20 mouse cellular contexts compared by ENCODE assay signal in the genomic region with DNA sequence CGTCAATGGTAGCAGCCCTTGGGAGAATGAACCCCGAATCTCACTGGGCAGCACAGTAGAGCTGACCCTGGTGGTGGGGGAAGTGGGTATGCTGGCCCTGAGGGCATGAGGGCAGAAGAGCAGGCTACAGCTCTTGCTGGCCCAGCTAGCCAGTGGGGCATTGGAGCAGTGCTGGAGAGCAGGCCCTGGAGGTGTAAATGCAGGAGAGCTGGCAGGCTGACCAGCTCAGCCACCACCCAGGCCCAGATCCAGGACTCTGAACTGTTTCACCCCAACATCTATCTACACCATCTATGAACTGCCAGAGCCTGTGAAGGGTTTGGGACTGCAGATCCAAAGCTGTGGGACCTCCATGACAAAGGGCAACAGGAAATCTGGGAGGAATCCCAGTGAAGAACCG. TPM values are rescaled to one million over a fixed set of nuclear protein-coding genes. Genes with fewer than 3 reads are reported as not detected.
DNase-seq lines count a peak whose midpoint lies in the region; ATAC-seq and TF ChIP-seq lines count a peak whose summit lies in the region.
"Had no signal": no experiment of that assay in that cellular context is flagged by ENCODE, and none has a peak within 500 bp of the region (broad histone marks: within the 10 kb centered on the region; RNA-seq: fewer than 3 reads in every experiment).

No protein-coding gene starts in this region.

- no peaks in the 10 kb centered on the region for H3K9me3 ChIP-seq in kidney, embryonic 14.5 days (ENCODE audit: control insufficient read depth, low read length)
- no peaks in the 10 kb centered on the region for H3K9me3 ChIP-seq in ES-Bruce4 (replicated peaks; ENCODE audit: control insufficient read depth, insufficient read depth, low read length, poor library complexity, severe bottlenecking)
- no peaks in the 10 kb centered on the region for H3K9me3 ChIP-seq in liver, embryonic 16.5 days (replicated peaks; ENCODE audit: control insufficient read depth, low read length)
- H3K9me3 ChIP-seq: embryonic facial prominence, embryonic 12.5 days; hindbrain, embryonic 10.5 days; limb, embryonic 12.5 days had no signal

- ATAC-seq in kidney, embryonic 14.5 days (ENCODE audit: low FRiP score, low TSS enrichment): no peak
- ATAC-seq in liver, embryonic 16.5 days (ENCODE audit: low read depth): peak; percentile 14; the same call in 1 of the 2 replicates
- ATAC-seq: forebrain, postnatal 0 days; inflammation-experienced regulatory T-cells, adult 6 months had no signal

- WGBS in kidney, embryonic 14.5 days: 89% methylated on average over 3 of the region's 3 CpGs
- WGBS in liver, embryonic 16.5 days (ENCODE audit: insufficient replicate concordance): 73% methylated on average over 3 of the region's 3 CpGs

- no peak overlapping the region for H3K9ac ChIP-seq in kidney, embryonic 14.5 days (ENCODE audit: low read depth, low read length)
- H3K9ac ChIP-seq in ES-Bruce4 (ENCODE audit: low read depth, poor library complexity, severe bottlenecking): 0 out of 2 replicates have a peak overlapping the region, but pooled peaks have one; percentile 37
- H3K9ac ChIP-seq in liver, embryonic 16.5 days (ENCODE audit: low read depth, low read length): no peak overlapping the region; the same call in 1 of the 2 replicates
- H3K9ac ChIP-seq: embryonic facial prominence, embryonic 12.5 days; forebrain, postnatal 0 days; limb, embryonic 12.5 days; lung, embryonic 14.5 days had no signal

- intact Hi-C loops in gastrocnemius, adult 2 months (cut with DNase I): no loop called here

- H3K4me1 ChIP-seq in kidney, embryonic 14.5 days (ENCODE audit: control insufficient read depth, insufficient read depth, low read length): no peaks in the 10 kb centered on the region
- peaks cover 11% of the 10 kb centered on the region for H3K4me1 ChIP-seq in ES-Bruce4 (ENCODE audit: control insufficient read depth, insufficient read depth, low read length)
- H3K4me1 ChIP-seq in liver, embryonic 16.5 days (ENCODE audit: control insufficient read depth, low read depth, low read length): peaks cover 34% of the 10 kb centered on the region
- H3K4me1 ChIP-seq: hindbrain, embryonic 10.5 days; limb, embryonic 12.5 days had no signal

- no peaks in the 10 kb centered on the region for H3K27me3 ChIP-seq in kidney, embryonic 14.5 days (ENCODE audit: control insufficient read depth, insufficient read depth, low read length)
- H3K27me3 ChIP-seq in ES-Bruce4 (ENCODE audit: control insufficient read depth, insufficient read depth, low read length, poor library complexity, severe bottlenecking): no peaks in the 10 kb centered on the region
- H3K27me3 ChIP-seq in liver, embryonic 16.5 days (ENCODE audit: control insufficient read depth, insufficient read depth, low read depth, low read length): no peaks in the 10 kb centered on the region
- H3K27me3 ChIP-seq: embryonic facial prominence, embryonic 12.5 days; limb, embryonic 12.5 days had no signal

- peak; percentile 47 for DNase-seq in gastrocnemius, adult 2 months
- DNase-seq in gastrocnemius, postnatal 4 days (ENCODE audit: low spot score in 2 of 2): no peak
- peak; percentile 25 for DNase-seq in kidney, adult 18-20 months
- DNase-seq in embryo, embryonic 10 days (ENCODE audit: low spot score): no peak
- DNase-seq: adrenal gland, postnatal 36 days; B cell, adult 2 months; lung, embryonic 14.5 days; midbrain, embryonic 14.5 days; right cerebral cortex, adult 18-20 months; thymus, adult 2 months had no signal

- H3K4me2 ChIP-seq in kidney, embryonic 14.5 days (replicated peaks; ENCODE audit: low read depth, low read length): no peak overlapping the region
- no peak overlapping the region for H3K4me2 ChIP-seq in liver, embryonic 16.5 days (ENCODE audit: low read depth, low read length)
- H3K4me2 ChIP-seq: embryonic facial prominence, embryonic 12.5 days; heart, embryonic 11.5 days; limb, embryonic 12.5 days; lung, embryonic 14.5 days had no signal

- no peak for TF ChIP-seq EP300 in ES-Bruce4 (IDR thresholded peaks at IDR 0.05; ENCODE audit: insufficient read depth, low read depth, low read length)

- TF ChIP-seq CTCF in gastrocnemius, adult 2 months (IDR thresholded peaks at IDR 0.05): no peak
- TF ChIP-seq CTCF in ES-Bruce4 (IDR thresholded peaks at IDR 0.05; ENCODE audit: low read depth, low read length): no peak

- H3K27ac ChIP-seq in gastrocnemius, adult 2 months: 0 out of 2 replicates have a peak overlapping the region, but pooled peaks have one; percentile 4
- H3K27ac ChIP-seq in kidney, embryonic 14.5 days (ENCODE audit: low read depth, low read length): no peak overlapping the region
- H3K27ac ChIP-seq in ES-Bruce4 (ENCODE audit: insufficient read depth, low read length): peak overlapping the region; percentile 77
- H3K27ac ChIP-seq in liver, embryonic 16.5 days (ENCODE audit: low read length): no peak overlapping the region
- H3K27ac ChIP-seq: hindbrain, embryonic 10.5 days; kidney, postnatal 0 days; limb, embryonic 12.5 days had no signal

- TF ChIP-seq POLR2A in ES-Bruce4 (IDR thresholded peaks at IDR 0.05; ENCODE audit: insufficient read depth, low read length): no peak

- H3K4me3 ChIP-seq in gastrocnemius, adult 2 months: no peak overlapping the region
- no peak overlapping the region for H3K4me3 ChIP-seq in kidney, embryonic 14.5 days (ENCODE audit: low read length)
- no peak overlapping the region for H3K4me3 ChIP-seq in ES-Bruce4 (ENCODE audit: low read depth, low read length)
- no peak overlapping the region for H3K4me3 ChIP-seq in liver, embryonic 16.5 days (ENCODE audit: low read depth, low read length)
- H3K4me3 ChIP-seq: embryonic facial prominence, embryonic 12.5 days; hindbrain, embryonic 10.5 days; limb, embryonic 12.5 days had no signal

- no peaks in the 10 kb centered on the region for H3K36me3 ChIP-seq in kidney, embryonic 14.5 days (ENCODE audit: control insufficient read depth, insufficient read depth, low read length)
- 0 out of 2 replicates have a peak, but pooled peaks cover 2% of the 10 kb centered on the region for H3K36me3 ChIP-seq in ES-Bruce4 (ENCODE audit: control insufficient read depth, insufficient read depth, low read length, poor library complexity, severe bottlenecking)
- peaks cover 4% of the 10 kb centered on the region for H3K36me3 ChIP-seq in liver, embryonic 16.5 days (ENCODE audit: control insufficient read depth, insufficient read depth)
- H3K36me3 ChIP-seq: embryonic facial prominence, embryonic 12.5 days; limb, embryonic 12.5 days had no signal

RNA-seq across cellular contexts. Expression of gene Tmem131, which starts 38.2 kb away (rescaled TPM):
- 10 to 100 TPM; 24.1 to 37.5 TPM for total RNA-seq in gastrocnemius, adult 2 months (2021)
- total RNA-seq in gastrocnemius, postnatal 4 days (2021): 10 to 100 TPM; 77.1 to 88.6 TPM
- polyA plus RNA-seq in kidney, embryonic 14.5 days (2014; fragmentation: Nextera tagmentation; extraction: Ambion mirVana): 15.8 and 22.1 TPM in 2 replicates
- polyA plus RNA-seq in ES-Bruce4 (2011; ENCODE audit: insufficient read depth, insufficient read length, low read depth, missing spikeins): 77.1 and 77.7 TPM in 2 replicates
- polyA plus RNA-seq in liver, embryonic 16.5 days (2015; fragmentation: Nextera tagmentation; extraction: Ambion mirVana): 7.7 and 8.8 TPM in 2 replicates

Comparison
In these comparisons a context has a peak if more than half of its experiments do, and no peak if none do; other contexts are left out.
1. DNase-seq: peak in gastrocnemius, adult 2 months (single experiment) and kidney, adult 18-20 months (single experiment); none in gastrocnemius, postnatal 4 days (0 of 2) and embryo, embryonic 10 days (single experiment).
2. H3K27ac ChIP-seq: peak in gastrocnemius, adult 2 months (single experiment) and ES-Bruce4 (single experiment); none in kidney, embryonic 14.5 days (single experiment) and liver, embryonic 16.5 days (single experiment).